Mouse (Mus musculus) brain, embryonic 18.5 days (tissue): Measurements from ENCODE around the gene Gm28961.
"Not testable (repeated sequence)": the region's sequence is repeated elsewhere in the genome, so short reads cannot be mapped to it uniquely, and the experiment has no call there.

Source experiments
- DNase-seq: peaks from one replicate; pipeline ENCODE4 v3.0.0-alpha.2; 2012; ENCODE audit warnings: low read depth, low spot score

Gm28961 gene

DNA sequence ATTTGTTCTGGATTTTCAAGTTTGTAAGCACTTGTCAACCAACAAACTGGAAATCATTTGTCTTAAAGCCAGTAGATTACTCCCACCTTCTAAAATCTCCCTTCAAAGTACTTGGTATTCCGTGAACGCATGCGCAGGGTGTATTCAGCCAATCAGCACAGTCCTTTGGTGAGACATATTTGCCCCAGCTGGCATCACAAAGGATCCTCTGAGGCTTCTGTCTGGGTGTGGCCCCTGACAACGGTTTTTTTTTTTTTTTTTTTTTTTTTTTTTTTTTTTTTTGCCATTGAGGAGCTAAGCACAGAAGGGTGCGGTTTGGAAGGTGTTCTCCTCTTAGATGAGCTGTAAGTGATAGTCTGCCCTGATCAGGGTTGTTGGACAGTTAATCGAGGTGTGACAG lies at the start of gene Gm28961:
TSS of gene Gm28961 (plus strand) at position 301 of the 400 bp plus-strand sequence.
- DNase-seq: not testable (repeated sequence)
